In genomic region chr5:31451336-31451735, GRCm38 (mm10) we compare ENCODE assay signal across 1 mouse cellular context.
TF ChIP-seq lines count a peak whose summit lies in the region.

No protein-coding gene starts in this region.

TF ChIP-seq in myocyte, 11 proteins besides CTCF, POLR2A, EP300 and RAD21:
- TF ChIP-seq POLR2AphosphoS2 (IDR thresholded peaks at IDR 0.05; ENCODE audit: insufficient read length, low read depth), result no peak
- TF ChIP-seq E2F4 (IDR thresholded peaks at IDR 0.05; ENCODE audit: insufficient read depth), result no peak
- TF ChIP-seq SRF (IDR thresholded peaks at IDR 0.05; ENCODE audit: control insufficient read depth, insufficient read length, low read depth), result no peak
- TF ChIP-seq USF1 (IDR thresholded peaks at IDR 0.05; ENCODE audit: low read depth), result no peak
- TF ChIP-seq MYOG (IDR thresholded peaks at IDR 0.05; ENCODE audit: control insufficient read depth in 1 of 3, insufficient read depth in 1 of 3, insufficient read length in 2 of 3, low read depth in 2 of 3), result no peak
- no peak for TF ChIP-seq REST (IDR thresholded peaks at IDR 0.05; ENCODE audit: insufficient read depth, insufficient read length)
- no peak for TF ChIP-seq CEBPB (IDR thresholded peaks at IDR 0.05; ENCODE audit: insufficient read depth, poor library complexity, severe bottlenecking)
- TF ChIP-seq MYOD1 (IDR thresholded peaks at IDR 0.05; ENCODE audit: control insufficient read depth in 1 of 3, insufficient read length in 2 of 3, low read depth in 2 of 3), result no peak
- TF ChIP-seq MAX (IDR thresholded peaks at IDR 0.05; ENCODE audit: low read depth), result no peak
- TF ChIP-seq TCF3 (IDR thresholded peaks at IDR 0.05; ENCODE audit: insufficient read length, low read depth), result no peak
- no peak for TF ChIP-seq TCF12 (IDR thresholded peaks at IDR 0.05; ENCODE audit: insufficient read depth, poor library complexity, severe bottlenecking)
